Mouse (Mus musculus): ENCODE measurements around the gene Rapgef1. TPM values are rescaled to one million over a fixed set of nuclear protein-coding genes. Genes with fewer than 3 reads are reported as not detected.
"Not testable (repeated sequence)": the region's sequence is repeated elsewhere in the genome, so short reads cannot be mapped to it uniquely, and the experiment has no call there.

The Rapgef1 gene
- polyA plus RNA-seq, 1 experiment from 2014 or later: 9.7 TPM

- Histone ChIP-seq H3K27ac (replicated peaks) (peak overlapping the region; percentile 60), H3K4me2 (peak overlapping the region; percentile 37; the same call in 1 of the 2 replicates), H3K36me3 (no peaks in the 10 kb centered on the region), H3K9ac (peak overlapping the region; percentile 8; the same call in 1 of the 2 replicates), H3K27me3 (replicated peaks) (no peaks in the 10 kb centered on the region), H3K9me3 (no peaks in the 10 kb centered on the region), H3K4me3 (no peak overlapping the region), H3K4me1 (peaks cover 77% of the 10 kb centered on the region)
- 75% methylated on average over 4 of the region's 4 CpGs for WGBS
- no peak for ATAC-seq (ENCODE audit: extremely low read depth, insufficient number of reproducible peaks, low FRiP score, low TSS enrichment)
Observed at GRCm38 (mm10) chr2:29624091-29624608, 4.6 kb downstream of the Rapgef1 start.

GRCm38 (mm10) chr2:29624739-29625138 is 5.2 kb downstream of the Rapgef1 start:
- Histone ChIP-seq H3K9me3 (no peaks in the 10 kb centered on the region), H3K4me3 (no peak overlapping the region), H3K36me3 (no peaks in the 10 kb centered on the region), H3K9ac (peak overlapping the region; percentile 8; the same call in 1 of the 2 replicates), H3K4me1 (peaks cover 81% of the 10 kb centered on the region), H3K27ac (replicated peaks) (peak overlapping the region; percentile 60), H3K27me3 (replicated peaks) (no peaks in the 10 kb centered on the region), H3K4me2 (peak overlapping the region; percentile 37; the same call in 1 of the 2 replicates)
- 32% methylated on average over 5 of the region's 5 CpGs for WGBS
- ATAC-seq (ENCODE audit: extremely low read depth, insufficient number of reproducible peaks, low FRiP score, low TSS enrichment): no peak

- peaks cover 85% of the 10 kb centered on the region for H3K4me1 ChIP-seq
Observed at GRCm38 (mm10) chr2:29625573-29626200, 6.2 kb downstream of the Rapgef1 start.

GRCm38 (mm10) chr2:29627337-29627736 is 7.8 kb downstream of the Rapgef1 start:
- no peaks in the 10 kb centered on the region for H3K27me3 ChIP-seq (replicated peaks)
- no peak overlapping the region for H3K9ac ChIP-seq
- H3K4me1 ChIP-seq: peaks cover 79% of the 10 kb centered on the region
- H3K4me3 ChIP-seq: no peak overlapping the region
- H3K27ac ChIP-seq (replicated peaks): no peak overlapping the region
- ATAC-seq (ENCODE audit: extremely low read depth, insufficient number of reproducible peaks, low FRiP score, low TSS enrichment): no peak
- H3K4me2 ChIP-seq: no peak overlapping the region
- H3K9me3 ChIP-seq: no peaks in the 10 kb centered on the region
- 88% methylated on average over 3 of the region's 3 CpGs for WGBS
- H3K36me3 ChIP-seq: peaks cover 7% of the 10 kb centered on the region; the same call in 1 of the 2 replicates

More at GRCm38 (mm10) chr2:29625573-29626200, 6.2 kb downstream of the Rapgef1 start:
- Histone ChIP-seq H3K9me3 (no peaks in the 10 kb centered on the region), H3K4me2 (no peak overlapping the region), H3K4me3 (no peak overlapping the region), H3K36me3 (peaks cover 7% of the 10 kb centered on the region; the same call in 1 of the 2 replicates), H3K9ac (no peak overlapping the region), H3K27ac (replicated peaks) (peak overlapping the region; percentile 60; the same call in 1 of the 2 replicates), H3K27me3 (replicated peaks) (no peaks in the 10 kb centered on the region)
- WGBS: 94% methylated on average over 8 of the region's 8 CpGs
- no peak for ATAC-seq (ENCODE audit: extremely low read depth, insufficient number of reproducible peaks, low FRiP score, low TSS enrichment)

- peak overlapping the region; percentile 56 for H3K27ac ChIP-seq (replicated peaks)
- H3K4me3 ChIP-seq: no peak overlapping the region
- no peak overlapping the region for H3K4me2 ChIP-seq
- ATAC-seq (ENCODE audit: extremely low read depth, insufficient number of reproducible peaks, low FRiP score, low TSS enrichment): no peak
- no peaks in the 10 kb centered on the region for H3K9me3 ChIP-seq
- H3K9ac ChIP-seq: 0 out of 2 replicates have a peak overlapping the region, but pooled peaks have one; percentile 24
- WGBS: 47% methylated on average over 5 of the region's 5 CpGs
- no peaks in the 10 kb centered on the region for H3K27me3 ChIP-seq (replicated peaks)
- H3K4me1 ChIP-seq: peaks cover 79% of the 10 kb centered on the region
- H3K36me3 ChIP-seq: peaks cover 7% of the 10 kb centered on the region; the same call in 1 of the 2 replicates
Observed at GRCm38 (mm10) chr2:29628186-29628585, 8.7 kb downstream of the Rapgef1 start.

- Histone ChIP-seq H3K27ac (replicated peaks) (peak overlapping the region; percentile 56; the same call in 1 of the 2 replicates), H3K4me1 (peaks cover 79% of the 10 kb centered on the region), H3K27me3 (replicated peaks) (no peaks in the 10 kb centered on the region), H3K9ac (no peak overlapping the region), H3K36me3 (peaks cover 7% of the 10 kb centered on the region; the same call in 1 of the 2 replicates), H3K4me3 (no peak overlapping the region), H3K9me3 (no peaks in the 10 kb centered on the region), H3K4me2 (no peak overlapping the region)
- 72% methylated on average over 5 of the region's 5 CpGs for WGBS
- no peak for ATAC-seq (ENCODE audit: extremely low read depth, insufficient number of reproducible peaks, low FRiP score, low TSS enrichment)
Observed at GRCm38 (mm10) chr2:29628763-29629181, 9.3 kb downstream of the Rapgef1 start.

- Histone ChIP-seq H3K27ac (replicated peaks) (no peak overlapping the region), H3K9me3 (no peaks in the 10 kb centered on the region), H3K4me2 (no peak overlapping the region), H3K4me1 (peaks cover 79% of the 10 kb centered on the region), H3K9ac (peak overlapping the region; percentile 52; the same call in 1 of the 2 replicates), H3K36me3 (peaks cover 7% of the 10 kb centered on the region; the same call in 1 of the 2 replicates), H3K27me3 (replicated peaks) (no peaks in the 10 kb centered on the region), H3K4me3 (no peak overlapping the region)
- no peak for ATAC-seq (ENCODE audit: extremely low read depth, insufficient number of reproducible peaks, low FRiP score, low TSS enrichment)
- WGBS: 63% methylated on average over 2 of the region's 2 CpGs
Observed at GRCm38 (mm10) chr2:29629311-29629710, 9.8 kb downstream of the Rapgef1 start.

- WGBS: 85% methylated on average over 10 of the region's 10 CpGs
- Histone ChIP-seq H3K9ac (no peak overlapping the region), H3K36me3 (peaks cover 7% of the 10 kb centered on the region; the same call in 1 of the 2 replicates), H3K4me1 (peaks cover 79% of the 10 kb centered on the region), H3K4me2 (no peak overlapping the region), H3K27me3 (replicated peaks) (no peaks in the 10 kb centered on the region), H3K27ac (replicated peaks) (no peak overlapping the region), H3K4me3 (no peak overlapping the region), H3K9me3 (no peaks in the 10 kb centered on the region)
- no peak for ATAC-seq (ENCODE audit: extremely low read depth, insufficient number of reproducible peaks, low FRiP score, low TSS enrichment)
Observed at GRCm38 (mm10) chr2:29630141-29630771, 10.7 kb downstream of the Rapgef1 start.

- H3K4me2 ChIP-seq: no peak overlapping the region
- no peak overlapping the region for H3K4me3 ChIP-seq
- no peak overlapping the region for H3K27ac ChIP-seq (replicated peaks)
- H3K27me3 ChIP-seq (replicated peaks): no peaks in the 10 kb centered on the region
- H3K9ac ChIP-seq: no peak overlapping the region
- H3K9me3 ChIP-seq: no peaks in the 10 kb centered on the region
- peaks cover 82% of the 10 kb centered on the region for H3K4me1 ChIP-seq
- H3K36me3 ChIP-seq: peaks cover 7% of the 10 kb centered on the region; the same call in 1 of the 2 replicates
- ATAC-seq (ENCODE audit: extremely low read depth, insufficient number of reproducible peaks, low FRiP score, low TSS enrichment): no peak
Observed at GRCm38 (mm10) chr2:29631020-29631419, 11.5 kb downstream of the Rapgef1 start.

GRCm38 (mm10) chr2:29631564-29632167 is 12.1 kb downstream of the Rapgef1 start:
- not testable (repeated sequence) for H3K36me3 ChIP-seq; ATAC-seq (ENCODE audit: extremely low read depth, insufficient number of reproducible peaks, low FRiP score, low TSS enrichment); H3K9ac ChIP-seq; H3K27ac ChIP-seq (replicated peaks); H3K4me3 ChIP-seq; H3K27me3 ChIP-seq (replicated peaks); H3K9me3 ChIP-seq; H3K4me2 ChIP-seq
- peaks cover 87% of the 10 kb centered on the region for H3K4me1 ChIP-seq
- 89% methylated on average over 12 of the region's 12 CpGs for WGBS

- H3K4me2 ChIP-seq: no peak overlapping the region
- no peaks in the 10 kb centered on the region for H3K9me3 ChIP-seq
- no peaks in the 10 kb centered on the region for H3K27me3 ChIP-seq (replicated peaks)
- no peak overlapping the region for H3K4me3 ChIP-seq
- peaks cover 7% of the 10 kb centered on the region; the same call in 1 of the 2 replicates for H3K36me3 ChIP-seq
- H3K27ac ChIP-seq (replicated peaks): peak overlapping the region; percentile 88
- WGBS: 56% methylated on average over 3 of the region's 3 CpGs
- ATAC-seq (ENCODE audit: extremely low read depth, insufficient number of reproducible peaks, low FRiP score, low TSS enrichment): no peak
- no peak overlapping the region for H3K9ac ChIP-seq
- H3K4me1 ChIP-seq: peaks cover 86% of the 10 kb centered on the region
Observed at GRCm38 (mm10) chr2:29632168-29632662, 12.7 kb downstream of the Rapgef1 start.

All from heart, embryonic 13.5 days (tissue).